Mouse (Mus musculus): ENCODE data around the gene Ctdnep1.

The Ctdnep1 gene

GRCm38 (mm10) chr11:70029130-70029801, 48.3 kb downstream of the Ctdnep1 start:
- DNase-seq (ENCODE audit: low read depth, low spot score) = peak; percentile 92

- no peak for DNase-seq (ENCODE audit: low read depth, low spot score)
These were observed 49.0 kb downstream of the Ctdnep1 start for GRCm38 (mm10) chr11:70029829-70030550.

DNA sequence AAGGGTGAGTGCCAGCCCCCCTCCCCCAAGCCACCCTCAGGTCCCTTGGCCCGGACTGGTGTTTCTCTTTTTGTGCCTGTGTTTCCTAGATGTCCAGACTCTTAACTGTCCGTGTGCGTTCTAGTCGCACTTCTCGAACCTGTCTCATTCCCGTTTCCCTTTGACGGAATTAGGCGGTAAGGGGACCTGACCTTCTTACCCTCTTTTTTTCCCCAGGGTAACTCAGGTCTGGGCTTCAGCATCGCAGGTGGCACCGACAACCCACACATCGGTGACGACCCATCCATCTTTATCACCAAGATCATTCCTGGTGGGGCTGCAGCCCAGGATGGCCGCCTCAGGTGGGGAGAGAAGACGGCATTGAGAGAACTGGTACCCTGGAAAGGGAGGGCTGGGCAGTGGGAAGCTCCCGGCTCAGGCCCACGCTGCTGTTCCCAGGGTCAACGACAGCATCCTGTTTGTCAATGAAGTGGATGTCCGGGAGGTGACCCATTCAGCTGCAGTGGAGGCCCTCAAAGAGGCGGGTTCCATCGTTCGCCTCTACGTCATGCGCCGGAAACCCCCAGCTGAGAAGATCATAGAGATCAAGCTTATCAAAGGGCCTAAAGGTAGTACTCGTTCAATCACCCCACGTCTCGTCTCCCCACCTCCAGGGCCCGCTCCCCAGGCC, 49.8 kb downstream of the Ctdnep1 start:
- no peak for DNase-seq (ENCODE audit: low read depth, low spot score)

GRCm38 (mm10) chr11:70031321-70031670, 50.3 kb downstream of the Ctdnep1 start:
- no peak for DNase-seq (ENCODE audit: low read depth, low spot score)

- DNase-seq (ENCODE audit: low read depth, low spot score) = no peak
These were observed 57.2 kb downstream of the Ctdnep1 start for GRCm38 (mm10) chr11:70038174-70038573.

- DNase-seq (ENCODE audit: low read depth, low spot score) = no peak
These were observed 58.7 kb downstream of the Ctdnep1 start for GRCm38 (mm10) chr11:70039631-70040030.

GRCm38 (mm10) chr11:70040184-70040583, 59.2 kb downstream of the Ctdnep1 start:
- no peak for DNase-seq (ENCODE audit: low read depth, low spot score)
